Mouse (Mus musculus) embryonic facial prominence, embryonic 10.5 days (tissue): ENCODE data around the gene Tex101. TPM values are rescaled to one million over a fixed set of nuclear protein-coding genes. Genes with fewer than 3 reads are reported as not detected.

Experiments
- DNase-seq: peaks from one replicate; pipeline ENCODE4 v3.0.0-alpha.2; 2017; ENCODE audit warnings: low spot score
- H3K27ac ChIP-seq: fragments of 300-500 bp; sonication (generic); replicated peaks from 2 replicates; pipeline ENCODE4 v1.5.1; 2016; ENCODE audit warnings: mild to moderate bottlenecking
- H3K27me3 ChIP-seq: fragments of 300-500 bp; sonication (generic); replicated peaks from 2 replicates; pipeline ENCODE4 v1.6.1; 2016; ENCODE audit warnings: low read depth, mild to moderate bottlenecking; ENCODE audit not compliant: poor library complexity, severe bottlenecking
- H3K36me3 ChIP-seq: fragments of 300-500 bp; sonication (generic); replicated peaks from 2 replicates; pipeline ENCODE4 v1.6.1; 2016; ENCODE audit warnings: mild to moderate bottlenecking, moderate library complexity
- H3K4me1 ChIP-seq: fragments of 300-500 bp; sonication (generic); 2 replicates; pipeline ENCODE4 v1.6.1; 2016
- H3K4me3 ChIP-seq: fragments of 300-500 bp; sonication (generic); 2 replicates; pipeline ENCODE4 v1.5.1; 2016; ENCODE audit warnings: mild to moderate bottlenecking, moderate library complexity
- H3K9me3 ChIP-seq: fragments of 300-500 bp; sonication (generic); 2 replicates; pipeline ENCODE4 v1.6.1; 2016; ENCODE audit warnings: mild to moderate bottlenecking
- WGBS: fragments of 180-500 bp; shearing (Covaris S2); methylation state at CpG from one replicate; pipeline ENCODE4 v1.1.7; 2016; 5-methylcytosine and 5-hydroxymethylcytosine counted together
- polyA plus RNA-seq: library from polyadenylated mRNA; unstranded; fragments of >200 nt; fragmentation: Nextera tagmentation; extraction: Ambion mirVana; gene quantifications from 2 replicates; pipeline ENCODE4 v1.2.1, GENCODE M21; 2016

Tex101 gene
- polyA plus RNA-seq, 1 experiment from 2014 or later = not detected

- no peak for DNase-seq
- Histone ChIP-seq H3K9me3 (no peaks in the 10 kb centered on the region), H3K4me3 (no peak overlapping the region), H3K4me1 (0 out of 2 replicates have a peak, but pooled peaks cover 3% of the 10 kb centered on the region), H3K27me3 (no peaks in the 10 kb centered on the region), H3K36me3 (no peaks in the 10 kb centered on the region), H3K27ac (no peak overlapping the region)
- 79% methylated on average over 12 of the region's 12 CpGs for WGBS
These were observed 16.6 kb downstream of the Tex101 start for GRCm38 (mm10) chr7:24659737-24660357.

- no peak overlapping the region for H3K27ac ChIP-seq
- DNase-seq = peak; percentile 70
- no peaks in the 10 kb centered on the region for H3K9me3 ChIP-seq
- WGBS = 28% methylated on average over 7 of the region's 7 CpGs
- H3K4me3 ChIP-seq = no peak overlapping the region
- H3K27me3 ChIP-seq = no peaks in the 10 kb centered on the region
- H3K4me1 ChIP-seq = no peaks in the 10 kb centered on the region
- no peaks in the 10 kb centered on the region for H3K36me3 ChIP-seq
These were observed 22.8 kb downstream of the Tex101 start for GRCm38 (mm10) chr7:24653681-24654080.

- Histone ChIP-seq H3K9me3 (no peaks in the 10 kb centered on the region), H3K36me3 (no peaks in the 10 kb centered on the region), H3K4me1 (no peaks in the 10 kb centered on the region), H3K4me3 (no peak overlapping the region), H3K27ac (no peak overlapping the region), H3K27me3 (peaks cover 8% of the 10 kb centered on the region)
- DNase-seq = no peak
- WGBS = 82% methylated on average over 7 of the region's 7 CpGs
These were observed 30.0 kb downstream of the Tex101 start for GRCm38 (mm10) chr7:24646486-24646885.

GRCm38 (mm10) chr7:24644996-24645395, 31.5 kb downstream of the Tex101 start:
- H3K27ac ChIP-seq = no peak overlapping the region
- WGBS = 77% methylated on average over 7 of the region's 7 CpGs
- DNase-seq = no peak
- H3K27me3 ChIP-seq = peaks cover 22% of the 10 kb centered on the region
- H3K4me1 ChIP-seq = no peaks in the 10 kb centered on the region
- no peak overlapping the region for H3K4me3 ChIP-seq
- H3K9me3 ChIP-seq = no peaks in the 10 kb centered on the region
- no peaks in the 10 kb centered on the region for H3K36me3 ChIP-seq

GRCm38 (mm10) chr7:24644492-24644891, 32.0 kb downstream of the Tex101 start:
- Histone ChIP-seq H3K9me3 (no peaks in the 10 kb centered on the region), H3K4me1 (no peaks in the 10 kb centered on the region), H3K36me3 (no peaks in the 10 kb centered on the region), H3K27ac (no peak overlapping the region), H3K27me3 (peaks cover 27% of the 10 kb centered on the region), H3K4me3 (no peak overlapping the region)
- WGBS = 86% methylated on average over 6 of the region's 6 CpGs
- no peak for DNase-seq

- Histone ChIP-seq H3K4me3 (no peak overlapping the region), H3K9me3 (no peaks in the 10 kb centered on the region), H3K4me1 (peaks cover 14% of the 10 kb centered on the region), H3K27ac (no peak overlapping the region), H3K36me3 (no peaks in the 10 kb centered on the region), H3K27me3 (peaks cover 47% of the 10 kb centered on the region)
- DNase-seq = peak; percentile 63
- 13% methylated on average over 9 of the region's 9 CpGs for WGBS
These were observed 34.0 kb downstream of the Tex101 start for GRCm38 (mm10) chr7:24642491-24642890.

- Histone ChIP-seq H3K4me3 (no peak overlapping the region), H3K27ac (no peak overlapping the region), H3K27me3 (peaks cover 68% of the 10 kb centered on the region), H3K36me3 (no peaks in the 10 kb centered on the region), H3K9me3 (no peaks in the 10 kb centered on the region), H3K4me1 (peaks cover 28% of the 10 kb centered on the region)
- DNase-seq = no peak
- WGBS = 65% methylated on average over 13 of the region's 13 CpGs
These were observed 36.0 kb downstream of the Tex101 start for GRCm38 (mm10) chr7:24640450-24640849.

GRCm38 (mm10) chr7:24638026-24638856, 38.2 kb downstream of the Tex101 start:
- Histone ChIP-seq H3K9me3 (no peaks in the 10 kb centered on the region), H3K27ac (no peak overlapping the region), H3K4me1 (peaks cover 28% of the 10 kb centered on the region), H3K36me3 (no peaks in the 10 kb centered on the region), H3K27me3 (peaks cover 81% of the 10 kb centered on the region), H3K4me3 (peak overlapping the region; percentile 58)
- DNase-seq = no peak
- WGBS = 3% methylated on average over 35 of the region's 35 CpGs

- H3K36me3 ChIP-seq = no peaks in the 10 kb centered on the region
- peak overlapping the region; percentile 58 for H3K4me3 ChIP-seq
- peak overlapping the region; percentile 20; the same call in 1 of the 2 replicates for H3K27ac ChIP-seq
- H3K27me3 ChIP-seq = peaks cover 77% of the 10 kb centered on the region
- DNase-seq = peak; percentile 38
- H3K9me3 ChIP-seq = no peaks in the 10 kb centered on the region
- 1% methylated on average over 18 of the region's 18 CpGs for WGBS
- H3K4me1 ChIP-seq = peaks cover 28% of the 10 kb centered on the region
These were observed 39.4 kb downstream of the Tex101 start for GRCm38 (mm10) chr7:24637046-24637445.

GRCm38 (mm10) chr7:24636264-24636663, 40.2 kb downstream of the Tex101 start, which contains the start of gene Lypd3:
Gene Lypd3, plus strand, starts transcription at chr7:24636550.
- no peaks in the 10 kb centered on the region for H3K36me3 ChIP-seq
- peaks cover 28% of the 10 kb centered on the region for H3K4me1 ChIP-seq
- peaks cover 73% of the 10 kb centered on the region for H3K27me3 ChIP-seq
- H3K4me3 ChIP-seq = peak within 1 kb of the TSS; percentile 58
- no peaks in the 10 kb centered on the region for H3K9me3 ChIP-seq
- no peak for DNase-seq
- peak within 1 kb of the TSS; percentile 20; the same call in 1 of the 2 replicates for H3K27ac ChIP-seq
- 11% methylated on average over 15 of the region's 15 CpGs for WGBS

GRCm38 (mm10) chr7:24630116-24630880, 46.2 kb downstream of the Tex101 start:
- H3K27ac ChIP-seq = no peak overlapping the region
- peaks cover 17% of the 10 kb centered on the region for H3K4me1 ChIP-seq
- 74% methylated on average over 10 of the region's 10 CpGs for WGBS
- no peaks in the 10 kb centered on the region for H3K36me3 ChIP-seq
- no peaks in the 10 kb centered on the region for H3K9me3 ChIP-seq
- peaks cover 37% of the 10 kb centered on the region for H3K27me3 ChIP-seq
- H3K4me3 ChIP-seq = no peak overlapping the region
- no peak for DNase-seq

- Histone ChIP-seq H3K9me3 (no peaks in the 10 kb centered on the region), H3K36me3 (no peaks in the 10 kb centered on the region), H3K27me3 (peaks cover 34% of the 10 kb centered on the region), H3K4me1 (peaks cover 17% of the 10 kb centered on the region), H3K27ac (no peak overlapping the region), H3K4me3 (no peak overlapping the region)
- DNase-seq = no peak
- WGBS = 75% methylated on average over 4 of the region's 4 CpGs
These were observed 46.8 kb downstream of the Tex101 start for GRCm38 (mm10) chr7:24629672-24630071.
